Mouse (Mus musculus) gastrocnemius, postnatal 4 days (tissue): ENCODE data around the gene Ptpn23. TPM values are rescaled to one million over a fixed set of nuclear protein-coding genes. Genes with fewer than 3 reads are reported as not detected.

Experiments used
- total RNA-seq, 2 experiments: library from RNA; stranded (reverse); gene quantifications; 2 replicates each; pipeline ENCODE4 v1.2.3; 2021

Ptpn23 gene
- total RNA-seq, 2 experiments from 2014 or later = 29.5 to 34.0 TPM

Other genes with a start within 250 kb of the Ptpn23 start
- 1 to 10 TPM; 1.5 to 2.2 TPM for gene Cspg5, start 164.4 kb downstream of the Ptpn23 start, total RNA-seq
- 1 to 10 TPM; 4.8 to 5.5 TPM for gene Elp6, start 103.0 kb downstream of the Ptpn23 start, total RNA-seq
- 10 to 100 TPM; 25.1 to 29.4 TPM for gene Scap, start 74.9 kb downstream of the Ptpn23 start, total RNA-seq
- 1 to 10 TPM in 1 of 2 experiments, under 1 TPM in 1; 0.98 to 3.5 TPM for gene Ngp, start 11.5 kb upstream of the Ptpn23 start, total RNA-seq
- 10 to 100 TPM; 11.7 to 12.6 TPM for gene Klhl18, start 68.5 kb upstream of the Ptpn23 start, total RNA-seq
- gene Kif9, start 68.7 kb upstream of the Ptpn23 start, total RNA-seq = under 1 TPM; 0.29 to 0.52 TPM
- gene Setd2, start 124.4 kb upstream of the Ptpn23 start, total RNA-seq = 10 to 100 TPM; 61.7 to 62.3 TPM
- gene Nradd, start 216.2 kb upstream of the Ptpn23 start, total RNA-seq = 1 to 10 TPM; 4.0 to 4.3 TPM
- gene Nbeal2, start 245.9 kb upstream of the Ptpn23 start, total RNA-seq = 1 to 10 TPM; 3.1 to 3.4 TPM
- gene Ccdc12, start 248.3 kb upstream of the Ptpn23 start, total RNA-seq = 10 to 100 TPM; 57.0 to 57.9 TPM